Mouse (Mus musculus): ENCODE results near the gene Mtg1.

The Mtg1 gene

GRCm38 (mm10) chr7:140180692-140181091, 43.3 kb downstream of the Mtg1 start:
- in situ Hi-C loops (cut with MboI; ENCODE audit: low pct_unique_long_range_greater_than_20kb in 1 of 2, low sequenced_read_pairs in 2 of 2, unreplicated experiment in 1 of 2), result no loop called here

GRCm38 (mm10) chr7:140184206-140184605, 46.8 kb downstream of the Mtg1 start:
- in situ Hi-C loops (cut with MboI; ENCODE audit: low pct_unique_long_range_greater_than_20kb in 1 of 2, low sequenced_read_pairs in 2 of 2, unreplicated experiment in 1 of 2), result no loop called here

- in situ Hi-C loops (cut with MboI; ENCODE audit: low pct_unique_long_range_greater_than_20kb in 1 of 2, low sequenced_read_pairs in 2 of 2, unreplicated experiment in 1 of 2), result no loop called here
These were observed 49.6 kb downstream of the Mtg1 start for GRCm38 (mm10) chr7:140186646-140187620.

- in situ Hi-C loops (cut with MboI; ENCODE audit: low pct_unique_long_range_greater_than_20kb in 1 of 2, low sequenced_read_pairs in 2 of 2, unreplicated experiment in 1 of 2), result no loop called here
These were observed 50.5 kb downstream of the Mtg1 start for GRCm38 (mm10) chr7:140187721-140188390.

GRCm38 (mm10) chr7:140188391-140189328, 51.3 kb downstream of the Mtg1 start:
- in situ Hi-C loops (cut with MboI; ENCODE audit: low pct_unique_long_range_greater_than_20kb in 1 of 2, low sequenced_read_pairs in 2 of 2, unreplicated experiment in 1 of 2), result no loop called here

- in situ Hi-C loops (cut with MboI; ENCODE audit: low pct_unique_long_range_greater_than_20kb in 1 of 2, low sequenced_read_pairs in 2 of 2, unreplicated experiment in 1 of 2), result loop anchor here in 1 of 2 experiments (10.0 kb wide), 1 partner anchor 604 kb away; no protein-coding TSS in a partner anchor
These were observed 53.1 kb downstream of the Mtg1 start for GRCm38 (mm10) chr7:140190435-140190834.

GRCm38 (mm10) chr7:140192445-140192844, 55.1 kb downstream of the Mtg1 start:
- in situ Hi-C loops (cut with MboI; ENCODE audit: low pct_unique_long_range_greater_than_20kb in 1 of 2, low sequenced_read_pairs in 2 of 2, unreplicated experiment in 1 of 2), result loop anchor here in 1 of 2 experiments (10.0 kb wide), 1 partner anchor 602 kb away; no protein-coding TSS in a partner anchor

GRCm38 (mm10) chr7:140192851-140193250, 55.5 kb downstream of the Mtg1 start:
- in situ Hi-C loops (cut with MboI; ENCODE audit: low pct_unique_long_range_greater_than_20kb in 1 of 2, low sequenced_read_pairs in 2 of 2, unreplicated experiment in 1 of 2), result loop anchor here in 1 of 2 experiments (10.0 kb wide), 1 partner anchor 602 kb away; no protein-coding TSS in a partner anchor

GRCm38 (mm10) chr7:140194031-140194430, 56.7 kb downstream of the Mtg1 start:
- in situ Hi-C loops (cut with MboI; ENCODE audit: low pct_unique_long_range_greater_than_20kb in 1 of 2, low sequenced_read_pairs in 2 of 2, unreplicated experiment in 1 of 2), result loop anchor here in 1 of 2 experiments (10.0 kb wide), 1 partner anchor 601 kb away; no protein-coding TSS in a partner anchor

- in situ Hi-C loops (cut with MboI; ENCODE audit: low pct_unique_long_range_greater_than_20kb in 1 of 2, low sequenced_read_pairs in 2 of 2, unreplicated experiment in 1 of 2), result loop anchor here in 1 of 2 experiments (10.0 kb wide), 1 partner anchor 599 kb away; no protein-coding TSS in a partner anchor
These were observed 58.6 kb downstream of the Mtg1 start for GRCm38 (mm10) chr7:140196002-140196401.

Measured in mouse embryonic stem cell (cell line).